Mouse (Mus musculus) embryonic facial prominence, embryonic 10.5 days (tissue): ENCODE data around the gene Zbtb38. TPM values are rescaled to one million over a fixed set of nuclear protein-coding genes. Genes with fewer than 3 reads are reported as not detected.
"Not testable (repeated sequence)": the region's sequence is repeated elsewhere in the genome, so short reads cannot be mapped to it uniquely, and the experiment has no call there.

Experiments used
- DNase-seq: peaks from one replicate; pipeline ENCODE4 v3.0.0-alpha.2; 2017; ENCODE audit warnings: low spot score
- H3K27ac ChIP-seq: fragments of 300-500 bp; sonication (generic); replicated peaks from 2 replicates; pipeline ENCODE4 v1.5.1; 2016; ENCODE audit warnings: mild to moderate bottlenecking
- H3K27me3 ChIP-seq: fragments of 300-500 bp; sonication (generic); replicated peaks from 2 replicates; pipeline ENCODE4 v1.6.1; 2016; ENCODE audit warnings: low read depth, mild to moderate bottlenecking; ENCODE audit not compliant: poor library complexity, severe bottlenecking
- H3K36me3 ChIP-seq: fragments of 300-500 bp; sonication (generic); replicated peaks from 2 replicates; pipeline ENCODE4 v1.6.1; 2016; ENCODE audit warnings: mild to moderate bottlenecking, moderate library complexity
- H3K4me1 ChIP-seq: fragments of 300-500 bp; sonication (generic); 2 replicates; pipeline ENCODE4 v1.6.1; 2016
- H3K4me3 ChIP-seq: fragments of 300-500 bp; sonication (generic); 2 replicates; pipeline ENCODE4 v1.5.1; 2016; ENCODE audit warnings: mild to moderate bottlenecking, moderate library complexity
- H3K9me3 ChIP-seq: fragments of 300-500 bp; sonication (generic); 2 replicates; pipeline ENCODE4 v1.6.1; 2016; ENCODE audit warnings: mild to moderate bottlenecking
- WGBS: fragments of 180-500 bp; shearing (Covaris S2); methylation state at CpG from one replicate; pipeline ENCODE4 v1.1.7; 2016; 5-methylcytosine and 5-hydroxymethylcytosine counted together
- polyA plus RNA-seq: library from polyadenylated mRNA; unstranded; fragments of >200 nt; fragmentation: Nextera tagmentation; extraction: Ambion mirVana; gene quantifications from 2 replicates; pipeline ENCODE4 v1.2.1, GENCODE M21; 2016

Gene Zbtb38
- polyA plus RNA-seq, 1 experiment from 2014 or later = 8.6 TPM

- Histone ChIP-seq H3K27ac (no peak overlapping the region), H3K4me3 (no peak overlapping the region), H3K9me3 (no peaks in the 10 kb centered on the region), H3K4me1 (no peaks in the 10 kb centered on the region), H3K36me3 (no peaks in the 10 kb centered on the region), H3K27me3 (no peaks in the 10 kb centered on the region; the same call in 1 of the 2 replicates)
- WGBS = 69% methylated on average over 9 of the region's 9 CpGs
- no peak for DNase-seq
These were observed 102.7 kb downstream of the Zbtb38 start for GRCm38 (mm10) chr9:96649924-96650323.

- Histone ChIP-seq H3K4me3 (no peak overlapping the region), H3K9me3 (no peaks in the 10 kb centered on the region), H3K27ac (no peak overlapping the region), H3K4me1 (no peaks in the 10 kb centered on the region), H3K36me3 (no peaks in the 10 kb centered on the region), H3K27me3 (no peaks in the 10 kb centered on the region; the same call in 1 of the 2 replicates)
- DNase-seq = no peak
- 89% methylated on average over 4 of the region's 4 CpGs for WGBS
These were observed 103.3 kb downstream of the Zbtb38 start for GRCm38 (mm10) chr9:96649362-96649761.

GRCm38 (mm10) chr9:96646668-96647295, 105.8 kb downstream of the Zbtb38 start:
- Histone ChIP-seq H3K27ac (no peak overlapping the region), H3K4me3 (no peak overlapping the region), H3K4me1 (no peaks in the 10 kb centered on the region), H3K9me3 (no peaks in the 10 kb centered on the region), H3K36me3 (no peaks in the 10 kb centered on the region), H3K27me3 (no peaks in the 10 kb centered on the region; the same call in 1 of the 2 replicates)
- 70% methylated on average over 2 of the region's 2 CpGs for WGBS
- no peak for DNase-seq

- Histone ChIP-seq H3K27ac (no peak overlapping the region), H3K36me3 (no peaks in the 10 kb centered on the region), H3K4me1 (no peaks in the 10 kb centered on the region), H3K27me3 (no peaks in the 10 kb centered on the region; the same call in 1 of the 2 replicates), H3K9me3 (no peaks in the 10 kb centered on the region), H3K4me3 (no peak overlapping the region)
- DNase-seq = no peak
- 86% methylated on average over 2 of the region's 2 CpGs for WGBS
These were observed 107.8 kb downstream of the Zbtb38 start for GRCm38 (mm10) chr9:96644840-96645239.

- not testable (repeated sequence) for H3K4me1 ChIP-seq, H3K9me3 ChIP-seq, H3K27me3 ChIP-seq, DNase-seq, H3K27ac ChIP-seq, H3K36me3 ChIP-seq, H3K4me3 ChIP-seq
- WGBS = 92% methylated on average over 3 of the region's 3 CpGs
These were observed 108.6 kb downstream of the Zbtb38 start for GRCm38 (mm10) chr9:96644002-96644401.

GRCm38 (mm10) chr9:96639451-96639850, 113.2 kb downstream of the Zbtb38 start:
- Histone ChIP-seq H3K27me3 (no peaks in the 10 kb centered on the region), H3K27ac (no peak overlapping the region), H3K4me1 (peaks cover 6% of the 10 kb centered on the region), H3K36me3 (no peaks in the 10 kb centered on the region), H3K9me3 (no peaks in the 10 kb centered on the region), H3K4me3 (no peak overlapping the region)
- DNase-seq = no peak
- 90% methylated on average over 7 of the region's 7 CpGs for WGBS

GRCm38 (mm10) chr9:96638508-96638907, 114.1 kb downstream of the Zbtb38 start:
- WGBS = 87% methylated on average over 7 of the region's 7 CpGs
- Histone ChIP-seq H3K9me3 (no peaks in the 10 kb centered on the region), H3K36me3 (no peaks in the 10 kb centered on the region), H3K4me3 (no peak overlapping the region), H3K4me1 (peaks cover 6% of the 10 kb centered on the region), H3K27me3 (peaks cover 6% of the 10 kb centered on the region), H3K27ac (no peak overlapping the region)
- DNase-seq = no peak

GRCm38 (mm10) chr9:96637157-96637548, 115.5 kb downstream of the Zbtb38 start:
- H3K4me1 ChIP-seq = peaks cover 9% of the 10 kb centered on the region
- 77% methylated on average over 7 of the region's 7 CpGs for WGBS
- no peaks in the 10 kb centered on the region for H3K36me3 ChIP-seq
- no peak overlapping the region for H3K4me3 ChIP-seq
- H3K9me3 ChIP-seq = no peaks in the 10 kb centered on the region
- H3K27ac ChIP-seq = no peak overlapping the region
- peaks cover 19% of the 10 kb centered on the region for H3K27me3 ChIP-seq
- no peak for DNase-seq

- Histone ChIP-seq H3K36me3 (no peaks in the 10 kb centered on the region), H3K27ac (no peak overlapping the region), H3K9me3 (no peaks in the 10 kb centered on the region), H3K4me1 (peaks cover 15% of the 10 kb centered on the region), H3K27me3 (peaks cover 22% of the 10 kb centered on the region), H3K4me3 (no peak overlapping the region)
- no peak for DNase-seq
- 65% methylated on average over 9 of the region's 9 CpGs for WGBS
These were observed 116.0 kb downstream of the Zbtb38 start for GRCm38 (mm10) chr9:96636423-96637156.

- Histone ChIP-seq H3K9me3 (no peaks in the 10 kb centered on the region), H3K4me1 (peaks cover 18% of the 10 kb centered on the region), H3K36me3 (no peaks in the 10 kb centered on the region), H3K27me3 (peaks cover 22% of the 10 kb centered on the region), H3K4me3 (no peak overlapping the region), H3K27ac (no peak overlapping the region)
- no peak for DNase-seq
- WGBS = 69% methylated on average over 3 of the region's 3 CpGs
These were observed 116.7 kb downstream of the Zbtb38 start for GRCm38 (mm10) chr9:96635899-96636298.

- no peak for DNase-seq
- Histone ChIP-seq H3K27me3 (peaks cover 22% of the 10 kb centered on the region), H3K9me3 (no peaks in the 10 kb centered on the region), H3K27ac (no peak overlapping the region), H3K4me1 (peaks cover 20% of the 10 kb centered on the region), H3K4me3 (no peak overlapping the region), H3K36me3 (no peaks in the 10 kb centered on the region)
- WGBS = 70% methylated on average over 6 of the region's 6 CpGs
These were observed 117.5 kb downstream of the Zbtb38 start for GRCm38 (mm10) chr9:96635176-96635575.

GRCm38 (mm10) chr9:96633771-96634170, 118.9 kb downstream of the Zbtb38 start:
- Histone ChIP-seq H3K27ac (no peak overlapping the region), H3K27me3 (peaks cover 22% of the 10 kb centered on the region), H3K4me3 (no peak overlapping the region), H3K36me3 (no peaks in the 10 kb centered on the region), H3K9me3 (no peaks in the 10 kb centered on the region), H3K4me1 (peaks cover 26% of the 10 kb centered on the region)
- 83% methylated on average over 2 of the region's 2 CpGs for WGBS
- DNase-seq = no peak
